Mouse (Mus musculus) E14TG2a.4 (cell line): Measurements from ENCODE around the gene Tspan10.

ENCODE experiments used
- CTCF ChIP-seq: conservative IDR thresholded peaks from 2 replicates; pipeline ENCODE4 v1.5.1; 2014; ENCODE audit warnings: low read length
- NANOG ChIP-seq: IDR thresholded peaks from 2 replicates; pipeline ENCODE4 v1.6.1; 2014; ENCODE audit warnings: borderline replicate concordance, low read length, mixed read lengths
- POU5F1 ChIP-seq: IDR thresholded peaks from 2 replicates; pipeline ENCODE4 v1.6.1; 2014; ENCODE audit warnings: low read length, borderline replicate concordance

DNA sequence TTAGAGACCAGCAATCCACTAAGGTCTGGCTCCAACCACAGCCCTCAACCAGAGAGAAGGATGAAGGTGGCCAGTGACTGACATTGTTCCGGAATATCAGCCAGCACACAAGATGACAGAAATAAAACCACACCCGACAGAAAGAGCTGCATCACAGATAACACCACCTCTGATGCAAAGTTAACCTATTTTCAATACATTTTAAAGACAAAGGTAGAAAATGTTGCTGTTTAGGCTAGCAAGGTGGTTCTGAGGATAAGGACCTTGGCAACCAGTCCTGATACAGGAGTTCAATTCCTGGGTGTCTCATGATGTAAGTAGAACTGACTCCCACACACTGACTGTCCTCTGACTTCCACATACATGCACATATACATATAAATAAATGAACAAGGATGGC is 43.1 kb upstream of the Tspan10 start:
- TF ChIP-seq CTCF (no peak), NANOG (no peak), POU5F1 (no peak)
